In the genomic region with DNA sequence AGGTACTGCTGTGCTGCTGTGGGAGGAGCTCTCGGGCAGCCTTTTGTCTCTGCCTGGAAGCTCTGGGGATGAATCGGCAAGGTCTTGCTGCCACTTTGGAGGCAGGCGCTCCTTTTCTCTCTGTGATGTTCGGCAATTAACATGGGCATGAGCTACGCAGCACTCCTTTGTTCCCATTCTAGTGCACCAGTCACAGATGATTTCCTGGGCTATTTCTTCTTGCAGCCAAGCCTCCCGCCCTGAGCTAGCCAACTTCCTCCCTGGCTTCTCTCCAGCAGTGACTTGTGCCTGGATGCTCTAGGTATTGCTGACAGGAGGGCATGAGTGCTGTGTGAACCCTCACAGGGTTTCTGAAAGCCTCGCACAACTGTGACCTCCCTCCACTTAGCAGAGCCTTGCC, we compare ENCODE assay signal across 12 mouse cellular contexts. TPM values are rescaled to one million over a fixed set of nuclear protein-coding genes. Genes with fewer than 3 reads are reported as not detected.
DNase-seq lines count a peak whose midpoint lies in the region.
"Had no signal": no experiment of that assay in that cellular context is flagged by ENCODE, and none has a peak within 500 bp of the region (broad histone marks: within the 10 kb centered on the region; RNA-seq: fewer than 3 reads in every experiment).

No protein-coding gene starts in this region.

- intact Hi-C loops in left cerebral cortex, postnatal 25 days (cut with DNase I) = no loop called here

- DNase-seq in heart, adult 11 months = peak; percentile 95
- DNase-seq in heart, embryonic 10.5 days (ENCODE audit: low spot score) = no peak
- DNase-seq in MN1 (ENCODE audit: low spot score) = peak; percentile 62
- peak; percentile 77 for DNase-seq in cerebellum, adult 8-10 months
- peak; percentile 33 for DNase-seq in large intestine, adult 2 months (ENCODE audit: low read depth, low spot score)
- DNase-seq in urinary bladder, adult 2 months (ENCODE audit: low spot score) = no peak
- DNase-seq in neural tube, embryonic 10.5 days (ENCODE audit: extremely low spot score, low spot score) = no peak
- no peak for DNase-seq in left cerebral cortex, postnatal 25 days (ENCODE audit: low spot score in 2 of 2)
- DNase-seq: right cerebral cortex, adult 18-20 months had no signal

- H3K4me1 ChIP-seq in heart, embryonic 10.5 days = no peaks in the 10 kb centered on the region; the same call in 1 of the 2 replicates
- H3K4me1 ChIP-seq: intestine, embryonic 15.5 days; limb, embryonic 13.5 days; midbrain, embryonic 12.5 days had no signal

- 74% methylated on average over 7 of the region's 7 CpGs for WGBS in heart, embryonic 10.5 days
- WGBS in large intestine, adult 2 months = 35% methylated on average over 7 of the region's 7 CpGs

- no peaks in the 10 kb centered on the region for H3K27me3 ChIP-seq in heart, embryonic 10.5 days (ENCODE audit: insufficient read depth, poor library complexity, severe bottlenecking)
- H3K27me3 ChIP-seq: intestine, embryonic 15.5 days; limb, embryonic 13.5 days; midbrain, embryonic 12.5 days had no signal

- H3K36me3 ChIP-seq in heart, embryonic 10.5 days = peaks cover 97% of the 10 kb centered on the region

- H3K27ac ChIP-seq in heart, embryonic 10.5 days = no peak overlapping the region
- H3K27ac ChIP-seq: intestine, embryonic 15.5 days; limb, embryonic 13.5 days; midbrain, embryonic 12.5 days had no signal

- no peaks in the 10 kb centered on the region for H3K9me3 ChIP-seq in heart, embryonic 10.5 days
- H3K9me3 ChIP-seq: intestine, embryonic 15.5 days; limb, embryonic 13.5 days; midbrain, embryonic 12.5 days had no signal

- no peak overlapping the region for H3K4me3 ChIP-seq in heart, embryonic 10.5 days
- H3K4me3 ChIP-seq: intestine, embryonic 15.5 days; limb, embryonic 13.5 days; midbrain, embryonic 12.5 days had no signal

RNA-seq across cellular contexts. Expression of gene Ruvbl1, which starts 17.9 kb away (rescaled TPM):
- polyA plus RNA-seq in heart, embryonic 10.5 days (2016; fragmentation: Nextera tagmentation; extraction: Ambion mirVana) = 115 and 169 TPM in 2 replicates
- polyA plus RNA-seq in large intestine, adult 2 months (2012; rRNA removed) = 21.4 and 25.3 TPM in 2 replicates
- polyA plus RNA-seq in urinary bladder, adult 2 months (2012; rRNA removed) = 33.1 and 37.7 TPM in 2 replicates
- total RNA-seq in left cerebral cortex, postnatal 25 days (2021) = 10 to 100 TPM; 37.3 to 38.7 TPM

RNA-seq across cellular contexts. Expression of gene Sec61a1, which starts 35.6 kb away (rescaled TPM):
- 234 and 235 TPM in 2 replicates for polyA plus RNA-seq in heart, embryonic 10.5 days (2016; fragmentation: Nextera tagmentation; extraction: Ambion mirVana)
- 327 and 360 TPM in 2 replicates for polyA plus RNA-seq in large intestine, adult 2 months (2012; rRNA removed)
- 130 and 145 TPM in 2 replicates for polyA plus RNA-seq in urinary bladder, adult 2 months (2012; rRNA removed)
- 10 to 100 TPM; 85.7 to 96.5 TPM for total RNA-seq in left cerebral cortex, postnatal 25 days (2021)

RNA-seq across cellular contexts. Expression of gene Eefsec, which starts 36.8 kb away (rescaled TPM):
- polyA plus RNA-seq in heart, embryonic 10.5 days (2016; fragmentation: Nextera tagmentation; extraction: Ambion mirVana) = 26.4 and 29.1 TPM in 2 replicates
- 17.9 and 18.2 TPM in 2 replicates for polyA plus RNA-seq in large intestine, adult 2 months (2012; rRNA removed)
- 13.8 and 15.8 TPM in 2 replicates for polyA plus RNA-seq in urinary bladder, adult 2 months (2012; rRNA removed)
- total RNA-seq in left cerebral cortex, postnatal 25 days (2021) = 10 to 100 TPM; 22.3 to 24.7 TPM

Comparison
In these comparisons a context has a peak if more than half of its experiments do, and no peak if none do; other contexts are left out.
1. DNase-seq: peak in heart, adult 11 months (single experiment), MN1 (single experiment), cerebellum, adult 8-10 months (single experiment) and large intestine, adult 2 months (single experiment); none in heart, embryonic 10.5 days (single experiment), urinary bladder, adult 2 months (single experiment), neural tube, embryonic 10.5 days (single experiment) and left cerebral cortex, postnatal 25 days (0 of 2).